Mouse (Mus musculus): ENCODE measurements around the gene Strn4. TPM values are rescaled to one million over a fixed set of nuclear protein-coding genes. Genes with fewer than 3 reads are reported as not detected.

Strn4 gene
- polyA plus RNA-seq (2012; fragmentation: generic; extraction: Trizol) = 10 to 100 TPM; 25.0 to 45.4 TPM

GRCm38 (mm10) chr7:16815351-16815941 is at the start of gene Strn4:
Gene Strn4 (plus strand): TSS chr7:16815889.

GRCm38 (mm10) chr7:16780825-16781554 is 34.7 kb upstream of the Strn4 start, which contains the start of gene Slc1a5:
Gene Slc1a5 (plus strand): TSS chr7:16781340.

GRCm38 (mm10) chr7:16816475-16817122 is 910 bp downstream of the Strn4 start, which contains the start of gene Fkrp:
Gene Fkrp (minus strand): TSS chr7:16816732.

GRCm38 (mm10) chr7:16842645-16843063 is 27.0 kb downstream of the Strn4 start, which contains the start of gene Prkd2:
Gene Prkd2 (plus strand): TSS chr7:16842902.

GRCm38 (mm10) chr7:16875310-16875325 is 59.4 kb downstream of the Strn4 start, which contains the start of gene Dact3:
Gene Dact3 (plus strand): TSS chr7:16875317.

Other genes with a start within 250 kb of the Strn4 start
- gene Arhgap35, start 200.9 kb upstream of the Strn4 start, polyA plus RNA-seq (2012; fragmentation: generic; extraction: Trizol) = 10 to 100 TPM in 1 of 2 experiments, 1 to 10 TPM in 1; 3.6 to 26.5 TPM
- not detected for gene Ceacam15, start 140.2 kb upstream of the Strn4 start, polyA plus RNA-seq (2012; fragmentation: generic; extraction: Trizol)
- gene Ceacam9, start 94.0 kb upstream of the Strn4 start, polyA plus RNA-seq (2012; fragmentation: generic; extraction: Trizol) = not detected
- 100 to 1,000 TPM; 475 to 564 TPM for gene Ap2s1, start 77.5 kb upstream of the Strn4 start, polyA plus RNA-seq (2012; fragmentation: generic; extraction: Trizol)
- gene Slc1a5, start 34.5 kb upstream of the Strn4 start, polyA plus RNA-seq (2012; fragmentation: generic; extraction: Trizol) = 10 to 100 TPM in 1 of 2 experiments, 1 to 10 TPM in 1; 4.3 to 13.9 TPM
- 10 to 100 TPM; 10.2 to 21.8 TPM for gene Fkrp, start 843 bp downstream of the Strn4 start, polyA plus RNA-seq (2012; fragmentation: generic; extraction: Trizol)
- gene Prkd2, start 27.0 kb downstream of the Strn4 start, polyA plus RNA-seq (2012; fragmentation: generic; extraction: Trizol) = 10 to 100 TPM in 1 of 2 experiments, 1 to 10 TPM in 1; 2.9 to 13.1 TPM
- 10 to 100 TPM in 1 of 2 experiments, 1 to 10 TPM in 1; 6.5 to 21.0 TPM for gene Dact3, start 59.4 kb downstream of the Strn4 start, polyA plus RNA-seq (2012; fragmentation: generic; extraction: Trizol)
- 10 to 100 TPM in 1 of 2 experiments, 1 to 10 TPM in 1; 8.6 to 27.3 TPM for gene Gng8, start 75.9 kb downstream of the Strn4 start, polyA plus RNA-seq (2012; fragmentation: generic; extraction: Trizol)
- gene Ptgir, start 90.6 kb downstream of the Strn4 start, polyA plus RNA-seq (2012; fragmentation: generic; extraction: Trizol) = 1 to 10 TPM in 1 of 2 experiments, under 1 TPM in 1; 0.85 to 3.9 TPM
- gene Calm3, start 108.2 kb downstream of the Strn4 start, polyA plus RNA-seq (2012; fragmentation: generic; extraction: Trizol) = 100 to 1,000 TPM; 163 to 504 TPM
- gene Pnmal2, start 128.8 kb downstream of the Strn4 start, polyA plus RNA-seq (2012; fragmentation: generic; extraction: Trizol) = under 1 TPM in 1 of 2 experiments, not detected in 1; 0.01 TPM
- not detected for gene Pnmal1, start 143.8 kb downstream of the Strn4 start, polyA plus RNA-seq (2012; fragmentation: generic; extraction: Trizol)
- not detected for gene Gm42372, start 167.2 kb downstream of the Strn4 start, polyA plus RNA-seq (2012; fragmentation: generic; extraction: Trizol)
- under 1 TPM; 0.02 to 0.81 TPM for gene Ccdc8, start 176.8 kb downstream of the Strn4 start, polyA plus RNA-seq (2012; fragmentation: generic; extraction: Trizol)
- 10 to 100 TPM; 43.1 to 92.9 TPM for gene Ppp5c, start 212.0 kb downstream of the Strn4 start, polyA plus RNA-seq (2012; fragmentation: generic; extraction: Trizol)
- gene Hif3a, start 246.5 kb downstream of the Strn4 start, polyA plus RNA-seq (2012; fragmentation: generic; extraction: Trizol) = not detected